Mouse (Mus musculus) spleen, adult 2 months (tissue): Measurements from ENCODE around the gene Cys1.

Source experiments
- CTCF ChIP-seq: fragments of 200-500 bp; IDR thresholded peaks from 2 replicates; pipeline ENCODE4 v1.5.1; 2011; ENCODE audit warnings: mild to moderate bottlenecking, inconsistent platforms; ENCODE audit not compliant: insufficient read depth, insufficient read length, insufficient replicate concordance; ENCODE audit errors: extremely low read depth
- POLR2A ChIP-seq: fragments of 200-500 bp; IDR thresholded peaks from 2 replicates; pipeline ENCODE4 v1.6.1; 2011; ENCODE audit warnings: low read depth, low read length, inconsistent platforms

GRCm38 (mm10) chr12:24712396-24712795, 30.8 kb upstream of the Cys1 start:
- TF ChIP-seq CTCF (no peak), POLR2A (no peak)
